Mouse (Mus musculus): ENCODE measurements around the gene Cdc5l. TPM values are rescaled to one million over a fixed set of nuclear protein-coding genes. Genes with fewer than 3 reads are reported as not detected.
A peak's percentile ranks its signal among the peaks of the same experiment; 100 is the strongest.
"Not testable (repeated sequence)": the region's sequence is repeated elsewhere in the genome, so short reads cannot be mapped to it uniquely, and the experiment has no call there.

Cdc5l gene
- total RNA-seq, 2 experiments from 2014 or later = 49.1 to 52.0 TPM

DNA sequence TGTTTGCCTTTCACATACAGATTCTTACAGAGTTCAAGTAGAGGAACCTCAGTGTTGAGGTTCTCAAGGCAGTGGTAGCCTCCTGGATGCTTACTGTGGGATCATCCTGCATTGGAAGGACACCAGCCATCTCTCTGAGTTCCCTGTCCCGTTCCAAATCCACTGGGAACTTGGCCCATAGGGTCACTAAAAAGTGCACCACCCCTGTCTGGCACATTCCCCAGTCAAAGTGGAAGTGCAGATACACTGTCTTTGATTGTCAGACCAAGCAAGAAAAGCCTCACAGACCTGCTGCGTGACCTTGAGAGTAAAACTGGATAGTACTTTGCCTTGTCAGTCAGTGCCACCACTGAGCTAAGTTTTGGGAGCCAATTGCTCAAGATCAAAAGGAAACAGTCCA lies 13.5 kb upstream of the Cdc5l start:
- DNase-seq (ENCODE audit: low spot score in 2 of 2) = no peak

DNA sequence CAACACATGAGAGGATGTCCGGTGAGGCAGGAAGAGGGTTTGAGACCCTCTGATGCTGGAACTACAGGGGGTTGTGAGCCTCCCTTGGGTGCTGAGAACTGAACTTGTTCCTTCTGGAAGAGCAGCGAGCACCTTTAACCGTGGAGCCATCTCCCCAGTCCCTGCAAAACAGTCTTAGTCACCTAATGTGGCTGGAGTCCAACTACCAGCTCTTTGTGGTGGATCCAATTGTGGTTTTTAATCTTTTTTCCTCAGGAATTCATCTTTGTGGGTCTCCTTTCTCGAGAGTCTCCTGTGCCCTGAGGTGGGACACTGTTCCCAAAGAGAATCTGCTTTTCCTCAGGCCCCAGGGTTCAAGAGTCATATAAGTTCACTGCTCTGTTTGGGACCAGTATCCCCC lies 12.4 kb upstream of the Cdc5l start:
- no peak for DNase-seq (ENCODE audit: low spot score in 2 of 2)

DNA sequence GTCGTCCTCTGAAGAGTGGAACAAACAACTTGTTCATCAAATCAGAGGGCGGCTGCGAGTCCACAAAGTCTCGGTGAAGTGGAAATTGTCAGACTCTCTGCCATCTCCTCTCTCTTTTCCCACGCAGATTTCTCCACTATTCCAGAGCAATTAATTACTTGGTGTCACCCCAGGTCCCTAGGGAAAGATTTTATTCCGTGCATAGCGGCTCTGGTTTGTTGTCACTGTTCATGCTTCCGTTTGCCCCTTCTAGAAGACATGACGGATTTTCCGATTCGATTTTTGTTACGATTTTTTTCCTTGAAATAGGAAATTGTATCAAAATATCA lies 689 bp upstream of the Cdc5l start:
- DNase-seq (ENCODE audit: low spot score in 2 of 2) = no peak

DNA sequence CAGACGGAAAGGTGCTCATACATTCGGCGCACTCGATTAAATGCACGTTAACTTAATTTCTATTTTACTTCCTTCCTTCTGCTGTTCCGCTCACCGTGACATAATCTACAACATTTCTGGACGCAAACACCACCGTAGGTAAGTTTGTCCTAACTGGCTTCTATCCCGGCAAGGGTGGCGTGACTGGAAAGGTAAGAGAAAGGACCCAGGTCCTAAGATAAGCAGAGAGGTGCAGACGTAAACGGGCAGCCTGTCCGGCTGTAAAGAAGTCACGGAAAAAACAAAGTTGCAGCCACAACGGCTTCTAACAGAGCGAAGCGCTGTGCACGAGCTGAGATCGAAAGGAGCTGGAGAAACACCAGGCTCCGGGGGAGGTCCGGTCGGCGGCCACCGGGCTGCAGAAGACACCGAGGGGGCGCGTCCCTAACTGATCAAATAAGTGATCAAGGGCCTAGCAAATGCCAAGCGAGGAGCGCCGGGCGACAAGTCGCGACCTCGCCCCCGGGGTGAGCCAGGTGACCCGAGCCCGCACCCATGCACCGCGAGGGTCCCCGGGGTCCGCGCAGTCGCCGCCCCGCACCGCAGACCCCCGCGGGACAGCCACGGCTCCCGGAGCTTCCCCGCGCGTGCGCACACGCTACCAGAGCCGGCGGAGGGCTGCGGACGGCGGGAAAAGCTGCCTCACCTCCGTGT lies 685 bp downstream of the Cdc5l start:
- DNase-seq (ENCODE audit: low spot score in 2 of 2) = peak; percentile 12 to 15

DNA sequence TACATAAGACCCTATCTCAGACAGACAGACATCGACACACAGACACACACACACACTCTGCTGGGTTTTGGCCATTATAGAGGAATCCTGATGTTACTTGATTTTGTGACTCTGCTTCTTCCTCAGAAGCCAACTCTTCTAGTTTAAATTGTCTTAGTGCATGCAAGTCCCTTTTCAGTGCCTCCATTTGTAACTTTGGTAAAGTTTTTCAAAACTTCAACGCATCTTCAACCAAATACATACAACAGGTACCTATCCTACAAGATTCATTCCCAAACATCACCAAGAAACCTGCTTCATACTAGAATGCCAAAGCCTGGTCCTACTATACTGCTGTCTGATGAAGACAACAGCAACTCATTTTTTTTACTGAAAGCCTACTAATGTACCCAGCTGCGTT lies 1.5 kb downstream of the Cdc5l start:
- DNase-seq (ENCODE audit: low spot score in 2 of 2) = no peak

DNA sequence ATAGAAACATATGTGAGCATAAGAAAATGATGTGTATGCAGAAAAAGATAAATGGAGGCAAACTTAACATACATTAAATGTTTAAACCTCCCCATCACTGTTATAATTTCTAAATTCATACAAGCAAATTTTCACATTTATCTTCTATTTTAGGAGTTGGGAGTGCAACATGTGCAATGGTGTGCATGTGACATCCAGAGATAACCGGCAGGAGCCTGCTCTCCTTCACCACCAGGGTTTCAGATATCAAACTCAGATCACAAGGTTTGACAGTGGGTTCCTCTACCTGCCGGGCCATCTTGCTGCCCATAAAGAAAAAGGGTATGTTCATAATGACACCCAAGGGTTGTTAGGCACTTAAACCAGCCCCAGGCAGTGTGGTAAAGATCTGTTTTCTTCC lies 16.1 kb downstream of the Cdc5l start:
- no peak for DNase-seq (ENCODE audit: low spot score in 2 of 2)

DNA sequence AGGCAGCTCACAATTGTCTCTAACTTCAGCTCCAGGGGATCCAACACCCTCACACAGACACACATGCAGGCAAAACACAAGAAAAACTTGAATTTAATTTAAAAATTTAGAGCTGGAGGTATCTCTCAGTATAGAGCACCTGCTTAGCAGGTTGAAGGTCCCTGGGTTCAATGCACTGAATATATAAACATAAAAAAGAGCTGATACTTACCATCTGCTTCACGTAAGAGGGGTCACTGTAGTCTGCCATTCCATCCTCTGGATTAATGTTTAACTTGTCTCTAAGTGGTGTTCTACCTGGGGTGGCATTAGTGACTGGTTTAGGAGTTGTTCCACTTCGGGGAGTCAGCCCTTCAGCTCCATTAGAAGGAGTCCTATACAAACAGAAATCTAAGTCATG lies 21.9 kb downstream of the Cdc5l start:
- not testable (repeated sequence) for DNase-seq (ENCODE audit: low spot score in 2 of 2)

GRCm38 (mm10) chr17:45408719-45409118 lies 24.8 kb downstream of the Cdc5l start:
- no peak for DNase-seq (ENCODE audit: low spot score in 2 of 2)

DNA sequence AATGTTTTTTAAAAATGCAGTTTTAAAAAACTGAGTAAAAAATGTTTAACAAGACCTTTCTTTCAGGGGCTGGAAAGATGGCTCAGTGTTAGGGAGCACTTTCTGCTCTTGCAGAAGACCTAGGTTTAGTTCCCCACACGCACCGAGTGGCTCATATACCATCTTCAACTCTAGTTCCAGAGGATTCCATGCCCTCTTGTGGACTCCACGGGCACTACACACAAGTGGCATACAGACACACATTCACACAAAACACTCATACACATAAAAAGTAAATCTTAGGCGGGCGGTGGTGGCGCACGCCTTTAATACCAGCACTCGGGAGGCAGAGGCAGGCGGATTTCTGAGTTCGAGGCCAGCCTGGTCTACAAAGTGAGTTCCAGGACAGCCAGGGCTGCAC lies 27.3 kb downstream of the Cdc5l start:
- no peak for DNase-seq (ENCODE audit: low spot score in 2 of 2)

- DNase-seq (ENCODE audit: low spot score in 2 of 2) = no peak
Measured at GRCm38 (mm10) chr17:45403207-45403606, 30.3 kb downstream of the Cdc5l start.

- DNase-seq (ENCODE audit: low spot score in 2 of 2) = no peak
Measured at GRCm38 (mm10) chr17:45402601-45403000, 30.9 kb downstream of the Cdc5l start.

GRCm38 (mm10) chr17:45402126-45402525 lies 31.4 kb downstream of the Cdc5l start:
- DNase-seq (ENCODE audit: low spot score in 2 of 2) = no peak

DNA sequence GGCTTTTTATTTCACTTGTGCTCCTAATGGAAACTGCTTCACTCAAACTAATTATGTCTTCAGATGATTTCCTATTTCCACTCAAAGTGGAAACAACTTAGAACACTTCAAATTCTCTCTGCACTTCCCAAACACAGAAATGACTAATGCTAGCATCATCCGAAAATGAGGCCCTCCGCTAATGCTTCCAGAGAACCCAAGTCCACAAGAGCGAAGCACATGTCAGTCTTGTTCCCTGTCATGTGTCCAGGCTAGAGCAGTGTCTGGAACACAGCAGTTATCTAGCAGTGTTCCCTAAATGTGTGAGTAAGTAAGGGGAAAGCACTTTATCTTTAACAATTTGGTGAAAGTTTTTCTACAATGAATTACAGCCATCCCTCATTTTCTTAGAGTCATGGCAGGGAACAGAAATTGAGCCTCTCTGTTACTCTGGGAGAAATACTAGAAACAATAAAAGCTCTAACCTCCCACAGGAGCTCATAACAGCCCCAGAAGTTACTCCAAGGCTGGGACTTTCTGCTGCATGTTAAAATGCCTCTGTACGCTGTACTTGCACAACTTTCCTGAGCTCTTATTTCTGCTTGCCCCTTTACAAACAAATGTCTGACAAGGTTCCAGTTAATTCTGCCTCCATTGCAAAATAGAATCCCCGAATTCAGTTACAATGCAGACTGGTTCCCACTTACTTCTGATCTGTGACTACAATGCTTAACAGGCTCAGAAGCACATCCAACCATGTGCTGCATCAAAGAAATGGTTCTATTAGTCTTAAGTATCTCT lies 32.2 kb downstream of the Cdc5l start:
- DNase-seq (ENCODE audit: low spot score in 2 of 2) = no peak

DNA sequence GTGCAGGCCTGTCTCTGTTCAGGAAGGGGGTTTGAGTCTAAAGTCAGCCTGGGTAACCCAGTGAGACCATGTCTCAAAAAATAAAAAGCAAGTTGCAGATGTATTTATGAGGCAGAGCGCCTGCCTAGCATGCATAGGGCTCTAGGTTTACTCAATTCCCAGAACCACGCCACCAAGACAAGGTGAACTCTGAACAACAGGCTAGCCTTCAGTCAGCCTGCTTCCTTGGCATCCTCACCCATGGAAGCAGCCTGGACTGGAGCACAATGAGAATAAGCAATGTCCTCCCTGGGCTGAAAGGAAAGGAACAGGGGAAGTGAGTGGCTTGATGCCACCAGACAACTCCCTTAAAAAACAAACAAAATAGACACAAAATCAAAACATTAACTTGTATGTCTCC lies 35.5 kb downstream of the Cdc5l start:
- DNase-seq (ENCODE audit: low spot score in 2 of 2) = no peak

DNA sequence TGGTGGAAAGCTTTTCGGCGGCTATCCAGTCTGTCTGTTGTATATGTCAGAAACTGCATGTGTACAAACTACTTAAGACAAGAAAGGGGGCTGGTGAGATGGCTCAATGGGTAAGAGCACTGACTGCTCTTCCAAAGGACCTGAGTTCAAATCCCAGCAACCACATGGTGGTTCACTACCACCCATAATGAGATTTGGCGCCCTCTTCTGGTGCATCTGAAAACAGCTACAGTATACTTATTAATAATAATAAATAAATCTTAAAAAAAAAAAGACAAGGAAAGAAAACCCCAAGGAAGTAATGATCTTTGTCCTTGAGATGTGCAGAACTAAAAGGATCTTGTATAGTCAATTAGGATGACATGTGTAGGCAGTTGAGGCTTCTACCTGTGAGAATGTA lies 36.0 kb downstream of the Cdc5l start:
- DNase-seq (ENCODE audit: low spot score in 2 of 2) = no peak

DNA sequence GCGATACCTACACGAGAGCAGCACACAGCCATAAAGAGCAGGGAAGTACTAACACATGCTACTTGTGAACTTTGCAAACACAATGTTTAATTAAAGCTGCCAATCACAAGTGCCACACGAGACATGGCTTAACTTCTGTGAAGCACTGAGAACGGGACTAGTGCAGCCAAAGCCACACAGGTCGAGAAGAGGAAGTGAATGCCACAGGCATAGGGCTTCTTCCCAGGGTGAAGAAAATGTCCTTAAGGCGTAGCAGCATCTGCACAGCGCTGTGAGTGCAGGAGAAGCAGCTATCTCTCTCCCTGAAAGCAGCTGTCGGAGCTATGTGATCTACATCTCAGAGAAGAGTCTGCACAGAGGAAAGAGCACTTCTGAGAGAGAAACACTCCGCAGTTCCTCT lies 38.9 kb downstream of the Cdc5l start:
- no peak for DNase-seq (ENCODE audit: low spot score in 2 of 2)

DNA sequence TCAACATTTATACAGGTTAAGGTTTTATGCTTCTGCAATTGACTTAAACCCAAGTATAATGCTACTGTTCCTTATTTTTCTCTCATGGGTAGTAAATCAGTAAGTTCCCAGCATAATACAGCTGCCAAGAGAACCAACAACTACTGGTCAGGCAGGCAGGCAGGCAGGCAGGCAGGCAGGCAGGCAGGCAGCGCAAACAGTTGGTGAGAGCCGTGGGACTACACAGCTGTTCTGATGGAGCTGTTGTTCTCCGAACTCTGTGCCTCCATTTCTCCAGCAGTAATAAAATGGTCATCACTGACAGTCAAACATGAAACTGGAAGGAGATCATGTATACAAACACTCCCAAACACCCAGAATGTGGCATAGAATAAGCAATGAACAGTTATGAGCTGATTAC lies 39.8 kb downstream of the Cdc5l start:
- no peak for DNase-seq (ENCODE audit: low spot score in 2 of 2)

DNA sequence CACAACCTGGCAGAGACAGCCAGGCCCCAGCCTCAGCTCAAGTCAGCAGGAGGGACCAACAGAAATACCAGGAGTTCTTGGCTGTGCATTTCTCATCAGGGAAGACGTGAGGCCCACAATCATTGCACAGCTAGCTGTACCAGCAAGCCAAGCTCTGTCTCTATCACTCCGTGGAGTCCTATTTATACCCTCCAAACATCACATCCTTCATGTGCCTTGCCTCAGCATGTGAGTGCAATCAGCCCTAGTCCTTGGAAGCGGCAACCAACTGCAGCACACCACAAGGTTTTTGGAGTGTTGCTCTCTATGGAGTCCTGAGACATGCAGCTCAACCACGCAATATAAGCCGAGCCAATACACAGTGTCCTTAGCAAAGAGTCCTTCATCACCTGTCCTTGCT lies 43.6 kb downstream of the Cdc5l start:
- DNase-seq (ENCODE audit: low spot score in 2 of 2) = no peak

DNA sequence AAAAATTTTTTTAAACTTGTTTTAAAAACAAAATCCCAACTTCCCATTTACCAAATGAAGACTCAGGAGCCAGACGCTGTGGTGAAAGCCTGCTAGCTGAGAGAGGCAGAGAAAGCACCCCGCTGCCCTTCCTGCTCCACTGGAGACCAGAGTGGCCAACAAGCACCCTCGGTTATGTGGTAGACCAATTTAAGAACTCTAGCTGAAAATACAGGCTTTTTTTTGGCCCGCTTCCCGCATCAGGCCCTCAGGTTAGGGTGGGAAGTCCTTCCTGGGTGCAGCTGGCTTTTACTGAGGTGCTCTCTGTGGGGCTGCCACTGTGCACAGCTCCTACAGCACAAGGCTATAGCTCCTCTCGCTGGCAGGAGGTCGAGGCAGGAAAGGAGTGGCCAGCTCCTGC lies 46.6 kb downstream of the Cdc5l start:
- DNase-seq (ENCODE audit: low spot score in 2 of 2) = no peak

- DNase-seq (ENCODE audit: low spot score in 2 of 2) = no peak
Measured at GRCm38 (mm10) chr17:45383305-45383704, 50.2 kb downstream of the Cdc5l start.

DNA sequence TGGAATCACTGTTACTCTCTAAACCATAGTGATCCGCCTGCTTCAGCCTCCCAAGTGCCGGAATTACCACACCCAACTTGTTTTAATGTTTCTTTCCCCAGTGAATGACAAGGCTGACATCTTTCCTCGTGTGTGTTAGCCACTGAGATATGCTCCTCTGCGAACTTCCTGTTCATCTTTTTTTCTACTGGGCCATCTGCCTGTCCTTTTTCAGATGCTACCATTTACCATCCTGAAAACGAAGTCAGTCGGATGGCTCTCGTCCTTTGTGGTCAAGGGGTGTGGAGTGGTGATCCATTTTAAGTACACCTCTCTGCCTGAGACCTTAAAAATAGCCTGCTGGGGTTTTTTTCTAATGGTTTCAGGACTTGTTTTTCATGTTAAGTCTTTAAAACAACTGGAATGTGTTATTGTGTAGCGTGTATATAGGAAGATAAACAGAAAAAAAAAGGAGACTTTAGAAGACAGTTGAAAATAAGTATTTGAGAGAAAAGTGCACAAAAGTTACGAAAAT lies 54.2 kb downstream of the Cdc5l start:
- no peak for DNase-seq (ENCODE audit: low spot score in 2 of 2)

GRCm38 (mm10) chr17:45377323-45377722 lies 56.2 kb downstream of the Cdc5l start:
- DNase-seq (ENCODE audit: low spot score in 2 of 2) = no peak

Data from adrenal gland, postnatal 4 days (tissue).